Mouse (Mus musculus): ENCODE measurements around the gene Gas6. TPM values are rescaled to one million over a fixed set of nuclear protein-coding genes. Genes with fewer than 3 reads are reported as not detected.

The Gas6 gene
- total RNA-seq (2014; fragmentation: Nextera tagmentation) (not detected in 2 replicates), total RNA-seq (2017) (1.3 TPM in 1 of 2 replicates, not detected in the other)

- peak; percentile 54 for ATAC-seq (replicated peaks; ENCODE audit: low FRiP score, low TSS enrichment, poor library complexity, severe bottlenecking)
Observed at GRCm38 (mm10) chr8:13493858-13494631, at the start of gene Gas6. Gene Gas6 (minus strand): TSS chr8:13494490.

GRCm38 (mm10) chr8:13541526-13541925 is 47.2 kb upstream of the Gas6 start:
- no peak for ATAC-seq (replicated peaks; ENCODE audit: low FRiP score, low TSS enrichment, poor library complexity, severe bottlenecking)

- ATAC-seq (replicated peaks; ENCODE audit: low FRiP score, low TSS enrichment, poor library complexity, severe bottlenecking): no peak
Observed at GRCm38 (mm10) chr8:13540122-13540521, 45.8 kb upstream of the Gas6 start.

- ATAC-seq (replicated peaks; ENCODE audit: low FRiP score, low TSS enrichment, poor library complexity, severe bottlenecking): no peak
Observed at GRCm38 (mm10) chr8:13538821-13539220, 44.5 kb upstream of the Gas6 start.

- no peak for ATAC-seq (replicated peaks; ENCODE audit: low FRiP score, low TSS enrichment, poor library complexity, severe bottlenecking)
Observed at GRCm38 (mm10) chr8:13537102-13537501, 42.8 kb upstream of the Gas6 start.

- no peak for ATAC-seq (replicated peaks; ENCODE audit: low FRiP score, low TSS enrichment, poor library complexity, severe bottlenecking)
Observed at GRCm38 (mm10) chr8:13533123-13533522, 38.8 kb upstream of the Gas6 start.

- ATAC-seq (replicated peaks; ENCODE audit: low FRiP score, low TSS enrichment, poor library complexity, severe bottlenecking): peak; percentile 51
Observed at GRCm38 (mm10) chr8:13531602-13532171, 37.4 kb upstream of the Gas6 start.

GRCm38 (mm10) chr8:13530941-13531340 is 36.7 kb upstream of the Gas6 start:
- ATAC-seq (replicated peaks; ENCODE audit: low FRiP score, low TSS enrichment, poor library complexity, severe bottlenecking): peak; percentile 89

- peak; percentile 15 for ATAC-seq (replicated peaks; ENCODE audit: low FRiP score, low TSS enrichment, poor library complexity, severe bottlenecking)
Observed at GRCm38 (mm10) chr8:13530401-13530800, 36.1 kb upstream of the Gas6 start.

GRCm38 (mm10) chr8:13529891-13530316 is 35.6 kb upstream of the Gas6 start:
- ATAC-seq (replicated peaks; ENCODE audit: low FRiP score, low TSS enrichment, poor library complexity, severe bottlenecking): no peak

- ATAC-seq (replicated peaks; ENCODE audit: low FRiP score, low TSS enrichment, poor library complexity, severe bottlenecking): no peak
Observed at GRCm38 (mm10) chr8:13529011-13529840, 34.9 kb upstream of the Gas6 start.

GRCm38 (mm10) chr8:13521392-13521791 is 27.1 kb upstream of the Gas6 start:
- no peak for ATAC-seq (replicated peaks; ENCODE audit: low FRiP score, low TSS enrichment, poor library complexity, severe bottlenecking)

GRCm38 (mm10) chr8:13520349-13520748 is 26.1 kb upstream of the Gas6 start:
- no peak for ATAC-seq (replicated peaks; ENCODE audit: low FRiP score, low TSS enrichment, poor library complexity, severe bottlenecking)

- ATAC-seq (replicated peaks; ENCODE audit: low FRiP score, low TSS enrichment, poor library complexity, severe bottlenecking): no peak
Observed at GRCm38 (mm10) chr8:13519503-13519902, 25.2 kb upstream of the Gas6 start.

GRCm38 (mm10) chr8:13517284-13517781 is 23.0 kb upstream of the Gas6 start:
- ATAC-seq (replicated peaks; ENCODE audit: low FRiP score, low TSS enrichment, poor library complexity, severe bottlenecking): no peak

- ATAC-seq (replicated peaks; ENCODE audit: low FRiP score, low TSS enrichment, poor library complexity, severe bottlenecking): no peak
Observed at GRCm38 (mm10) chr8:13516728-13517127, 22.4 kb upstream of the Gas6 start.

- peak; percentile 94 for ATAC-seq (replicated peaks; ENCODE audit: low FRiP score, low TSS enrichment, poor library complexity, severe bottlenecking)
Observed at GRCm38 (mm10) chr8:13516011-13516442, 21.7 kb upstream of the Gas6 start.

- no peak for ATAC-seq (replicated peaks; ENCODE audit: low FRiP score, low TSS enrichment, poor library complexity, severe bottlenecking)
Observed at GRCm38 (mm10) chr8:13513556-13514370, 19.5 kb upstream of the Gas6 start.

- ATAC-seq (replicated peaks; ENCODE audit: low FRiP score, low TSS enrichment, poor library complexity, severe bottlenecking): no peak
Observed at GRCm38 (mm10) chr8:13512677-13513076, 18.4 kb upstream of the Gas6 start.

Measured in megakaryocyte-erythroid progenitor cell, adult 5-6 weeks (primary cell).